8 mouse cellular contexts compared by ENCODE assay signal in genomic region chr2:32395946-32396621, GRCm38 (mm10). TPM values are rescaled to one million over a fixed set of nuclear protein-coding genes. Genes with fewer than 3 reads are reported as not detected.
A peak's percentile ranks its signal among the peaks of the same experiment; 100 is the strongest.
DNase-seq lines count a peak whose midpoint lies in the region; ATAC-seq and TF ChIP-seq lines count a peak whose summit lies in the region.

No protein-coding gene starts in this region.

- H3K4me3 ChIP-seq in bone marrow macrophage, adult 2 months (ENCODE audit: insufficient read depth, low read length) = peak overlapping the region; percentile 85
- H3K4me3 ChIP-seq in embryonic facial prominence, embryonic 15.5 days (replicated peaks) = peak overlapping the region; percentile 90
- peak overlapping the region; percentile 95 for H3K4me3 ChIP-seq in heart, embryonic 10.5 days
- peak overlapping the region; percentile 74 for H3K4me3 ChIP-seq in kidney, embryonic 14.5 days (ENCODE audit: low read length)
- peak overlapping the region; percentile 83 for H3K4me3 ChIP-seq in limb, embryonic 14.5 days (replicated peaks; ENCODE audit: low read length)
- peak overlapping the region; percentile 95 for H3K4me3 ChIP-seq in midbrain, embryonic 16.5 days (ENCODE audit: low read depth, low read length)
- H3K4me3 ChIP-seq in spleen, adult 2 months (ENCODE audit: extremely low read depth, insufficient read depth, insufficient read length) = peak overlapping the region; percentile 76

- peak; percentile 85 to 88 for DNase-seq in B cell, adult 2 months
- peak; percentile 97 for DNase-seq in heart, embryonic 10.5 days (ENCODE audit: low spot score)
- DNase-seq in limb, embryonic 14.5 days (ENCODE audit: low spot score) = peak; percentile 93
- DNase-seq in spleen, adult 2 months (ENCODE audit: low read depth in 1 of 2, low spot score in 2 of 2) = peak; percentile 84 to 85

- peak overlapping the region; percentile 65 for H3K9ac ChIP-seq in embryonic facial prominence, embryonic 15.5 days
- peak overlapping the region; percentile 69 for H3K9ac ChIP-seq in kidney, embryonic 14.5 days (ENCODE audit: low read depth, low read length)
- peak overlapping the region; percentile 76 for H3K9ac ChIP-seq in limb, embryonic 14.5 days (ENCODE audit: low read depth, low read length, severe bottlenecking)
- peak overlapping the region; percentile 94 for H3K9ac ChIP-seq in midbrain, embryonic 16.5 days (ENCODE audit: low read depth, low read length)

- no peaks in the 10 kb centered on the region for H3K9me3 ChIP-seq in embryonic facial prominence, embryonic 15.5 days (replicated peaks)
- no peaks in the 10 kb centered on the region for H3K9me3 ChIP-seq in heart, embryonic 10.5 days
- H3K9me3 ChIP-seq in kidney, embryonic 14.5 days (ENCODE audit: control insufficient read depth, low read length) = no peaks in the 10 kb centered on the region; the same call in 1 of the 2 replicates
- H3K9me3 ChIP-seq in limb, embryonic 14.5 days (ENCODE audit: control insufficient read depth, low read length) = no peaks in the 10 kb centered on the region
- no peaks in the 10 kb centered on the region for H3K9me3 ChIP-seq in midbrain, embryonic 16.5 days (replicated peaks; ENCODE audit: control insufficient read depth, low read length, poor library complexity, severe bottlenecking)

- under 1% methylated on average over 59 of the region's 59 CpGs for WGBS in embryonic facial prominence, embryonic 15.5 days
- WGBS in heart, embryonic 10.5 days = under 1% methylated on average over 59 of the region's 59 CpGs
- under 1% methylated on average over 59 of the region's 59 CpGs for WGBS in kidney, embryonic 14.5 days
- WGBS in limb, embryonic 14.5 days = under 1% methylated on average over 55 of the region's 59 CpGs
- 0% methylated on average over 57 of the region's 59 CpGs for WGBS in midbrain, embryonic 16.5 days
- under 1% methylated on average over 57 of the region's 59 CpGs for WGBS in spleen, adult 2 months

- H3K27ac ChIP-seq in bone marrow macrophage, adult 2 months (ENCODE audit: insufficient read depth, low read depth, low read length) = peak overlapping the region; percentile 89
- H3K27ac ChIP-seq in embryonic facial prominence, embryonic 15.5 days (replicated peaks) = peak overlapping the region; percentile 94
- peak overlapping the region; percentile 92 for H3K27ac ChIP-seq in heart, embryonic 10.5 days
- peak overlapping the region; percentile 93 for H3K27ac ChIP-seq in kidney, embryonic 14.5 days (ENCODE audit: low read depth, low read length)
- peak overlapping the region; percentile 91 for H3K27ac ChIP-seq in limb, embryonic 14.5 days (replicated peaks; ENCODE audit: low read depth, low read length)
- H3K27ac ChIP-seq in midbrain, embryonic 16.5 days (ENCODE audit: low read length) = peak overlapping the region; percentile 96
- peak overlapping the region; percentile 92 for H3K27ac ChIP-seq in spleen, adult 2 months (ENCODE audit: insufficient read depth, low read length)

- no peaks in the 10 kb centered on the region for H3K27me3 ChIP-seq in embryonic facial prominence, embryonic 15.5 days
- no peaks in the 10 kb centered on the region; the same call in 1 of the 2 replicates for H3K27me3 ChIP-seq in heart, embryonic 10.5 days (ENCODE audit: insufficient read depth, poor library complexity, severe bottlenecking)
- H3K27me3 ChIP-seq in kidney, embryonic 14.5 days (ENCODE audit: control insufficient read depth, insufficient read depth, low read length) = no peaks in the 10 kb centered on the region
- H3K27me3 ChIP-seq in limb, embryonic 14.5 days (ENCODE audit: control insufficient read depth, insufficient read depth, low read length) = no peaks in the 10 kb centered on the region
- H3K27me3 ChIP-seq in midbrain, embryonic 16.5 days (ENCODE audit: control insufficient read depth, insufficient read depth, low read depth, low read length) = no peaks in the 10 kb centered on the region
- no peaks in the 10 kb centered on the region for H3K27me3 ChIP-seq in spleen, adult 2 months (ENCODE audit: control insufficient read depth, insufficient read depth, low read length)

- TF ChIP-seq POLR2A in bone marrow macrophage, adult 2 months (IDR thresholded peaks at IDR 0.05; ENCODE audit: borderline replicate concordance, low read depth, low read length) = no peak
- TF ChIP-seq POLR2A in limb, embryonic 14.5 days (IDR thresholded peaks at IDR 0.05; ENCODE audit: borderline replicate concordance, extremely low read depth, insufficient read depth, insufficient read length) = no peak
- TF ChIP-seq POLR2A in spleen, adult 2 months (IDR thresholded peaks at IDR 0.05; ENCODE audit: low read depth, low read length) = no peak; the same call in 1 of the 2 replicates

- peaks cover 15% of the 10 kb centered on the region for H3K36me3 ChIP-seq in embryonic facial prominence, embryonic 15.5 days
- H3K36me3 ChIP-seq in heart, embryonic 10.5 days = peaks cover 31% of the 10 kb centered on the region
- H3K36me3 ChIP-seq in kidney, embryonic 14.5 days (ENCODE audit: control insufficient read depth, insufficient read depth, low read length) = peaks cover 6% of the 10 kb centered on the region
- H3K36me3 ChIP-seq in limb, embryonic 14.5 days (ENCODE audit: control insufficient read depth, insufficient read depth, low read length) = peaks cover 18% of the 10 kb centered on the region
- H3K36me3 ChIP-seq in midbrain, embryonic 16.5 days (ENCODE audit: control insufficient read depth, insufficient read depth, low read length) = peaks cover 2% of the 10 kb centered on the region; the same call in 1 of the 2 replicates
- peaks cover 6% of the 10 kb centered on the region; the same call in 1 of the 2 replicates for H3K36me3 ChIP-seq in spleen, adult 2 months (ENCODE audit: control insufficient read depth, insufficient read depth, low read length)

- peak; percentile 94 for ATAC-seq in embryonic facial prominence, embryonic 15.5 days (ENCODE audit: insufficient number of reproducible peaks, low FRiP score, low TSS enrichment, low read depth)
- peak; percentile 95 for ATAC-seq in kidney, embryonic 14.5 days (ENCODE audit: low FRiP score, low TSS enrichment)
- peak; percentile 92 for ATAC-seq in limb, embryonic 14.5 days (ENCODE audit: low FRiP score, low read depth)
- ATAC-seq in midbrain, embryonic 16.5 days = peak; percentile 97

- no peak for TF ChIP-seq CTCF in bone marrow macrophage, adult 2 months (IDR thresholded peaks at IDR 0.05; ENCODE audit: low read depth, low read length)
- TF ChIP-seq CTCF in spleen, adult 2 months (IDR thresholded peaks at IDR 0.05; ENCODE audit: extremely low read depth, insufficient read depth, insufficient read length, insufficient replicate concordance) = no peak

- H3K4me1 ChIP-seq in bone marrow macrophage, adult 2 months (ENCODE audit: control insufficient read depth, insufficient read depth, low read length) = peaks cover 4% of the 10 kb centered on the region; the same call in 1 of the 2 replicates
- H3K4me1 ChIP-seq in embryonic facial prominence, embryonic 15.5 days = peaks cover 17% of the 10 kb centered on the region
- H3K4me1 ChIP-seq in heart, embryonic 10.5 days = peaks cover 22% of the 10 kb centered on the region
- H3K4me1 ChIP-seq in kidney, embryonic 14.5 days (ENCODE audit: control insufficient read depth, insufficient read depth, low read length) = peaks cover 9% of the 10 kb centered on the region
- H3K4me1 ChIP-seq in limb, embryonic 14.5 days (ENCODE audit: control insufficient read depth, insufficient read depth, low read length) = peaks cover 7% of the 10 kb centered on the region
- H3K4me1 ChIP-seq in midbrain, embryonic 16.5 days (ENCODE audit: control insufficient read depth, insufficient read depth, low read length) = peaks cover 15% of the 10 kb centered on the region
- H3K4me1 ChIP-seq in spleen, adult 2 months (ENCODE audit: control insufficient read depth, insufficient read depth, insufficient read length) = peaks cover 7% of the 10 kb centered on the region; the same call in 1 of the 2 replicates

- H3K4me2 ChIP-seq in embryonic facial prominence, embryonic 15.5 days (replicated peaks) = peak overlapping the region; percentile 94
- peak overlapping the region; percentile 70 for H3K4me2 ChIP-seq in kidney, embryonic 14.5 days (replicated peaks; ENCODE audit: low read depth, low read length)
- H3K4me2 ChIP-seq in limb, embryonic 14.5 days (replicated peaks; ENCODE audit: low read depth, low read length, severe bottlenecking) = peak overlapping the region; percentile 66
- peak overlapping the region; percentile 91 for H3K4me2 ChIP-seq in midbrain, embryonic 16.5 days (ENCODE audit: low read length)

RNA-seq across cellular contexts. Expression of gene Ptges2, which starts 0.4 kb away (rescaled TPM):
- 7.4 and 7.9 TPM in 2 replicates for polyA plus RNA-seq in bone marrow macrophage, adult 2 months (2012; ENCODE audit: insufficient read depth, insufficient read length, missing spikeins)
- polyA plus RNA-seq in embryonic facial prominence, embryonic 15.5 days (2015; fragmentation: Nextera tagmentation; extraction: Ambion mirVana) = 28.3 and 29.8 TPM in 2 replicates
- 34.4 and 46.6 TPM in 2 replicates for polyA plus RNA-seq in heart, embryonic 10.5 days (2016; fragmentation: Nextera tagmentation; extraction: Ambion mirVana)
- polyA plus RNA-seq in kidney, embryonic 14.5 days (2014; fragmentation: Nextera tagmentation; extraction: Ambion mirVana) = 32.2 and 36.4 TPM in 2 replicates
- polyA plus RNA-seq in limb, embryonic 14.5 days (2012; rRNA removed) = 29.3 and 30.5 TPM in 2 replicates
- 26.5 and 30.3 TPM in 2 replicates for polyA plus RNA-seq in limb, embryonic 14.5 days (2014; fragmentation: Nextera tagmentation; extraction: Ambion mirVana)
- polyA plus RNA-seq in midbrain, embryonic 16.5 days (2015; fragmentation: Nextera tagmentation; extraction: Ambion mirVana) = 50.7 and 51.4 TPM in 2 replicates
- 10.0 and 12.2 TPM in 2 replicates for polyA plus RNA-seq in spleen, adult 2 months (2012; rRNA removed)

RNA-seq across cellular contexts. Expression of gene Lcn2, which starts 8.0 kb away (rescaled TPM):
- 2.1 and 2.4 TPM in 2 replicates for polyA plus RNA-seq in bone marrow macrophage, adult 2 months (2012; ENCODE audit: insufficient read depth, insufficient read length, missing spikeins)
- 5.6 and 6.5 TPM in 2 replicates for polyA plus RNA-seq in embryonic facial prominence, embryonic 15.5 days (2015; fragmentation: Nextera tagmentation; extraction: Ambion mirVana)
- polyA plus RNA-seq in heart, embryonic 10.5 days (2016; fragmentation: Nextera tagmentation; extraction: Ambion mirVana) = not detected in 2 replicates
- polyA plus RNA-seq in kidney, embryonic 14.5 days (2014; fragmentation: Nextera tagmentation; extraction: Ambion mirVana) = 1.6 and 1.7 TPM in 2 replicates
- 1.3 and 2.4 TPM in 2 replicates for polyA plus RNA-seq in limb, embryonic 14.5 days (2012; rRNA removed)
- polyA plus RNA-seq in limb, embryonic 14.5 days (2014; fragmentation: Nextera tagmentation; extraction: Ambion mirVana) = 0.97 and 2.8 TPM in 2 replicates
- polyA plus RNA-seq in midbrain, embryonic 16.5 days (2015; fragmentation: Nextera tagmentation; extraction: Ambion mirVana) = 0.86 and 1.2 TPM in 2 replicates
- polyA plus RNA-seq in spleen, adult 2 months (2012; rRNA removed) = 52.9 and 70.2 TPM in 2 replicates

RNA-seq across cellular contexts. Expression of gene 1110008P14Rik, which starts 14.3 kb away (rescaled TPM):
- polyA plus RNA-seq in bone marrow macrophage, adult 2 months (2012; ENCODE audit: insufficient read depth, insufficient read length, missing spikeins) = 53.8 and 63.3 TPM in 2 replicates
- 71.6 and 71.9 TPM in 2 replicates for polyA plus RNA-seq in embryonic facial prominence, embryonic 15.5 days (2015; fragmentation: Nextera tagmentation; extraction: Ambion mirVana)
- polyA plus RNA-seq in heart, embryonic 10.5 days (2016; fragmentation: Nextera tagmentation; extraction: Ambion mirVana) = 41.2 and 50.5 TPM in 2 replicates
- 50.1 and 52.0 TPM in 2 replicates for polyA plus RNA-seq in kidney, embryonic 14.5 days (2014; fragmentation: Nextera tagmentation; extraction: Ambion mirVana)
- 51.3 and 76.1 TPM in 2 replicates for polyA plus RNA-seq in limb, embryonic 14.5 days (2012; rRNA removed)
- 55.3 and 66.9 TPM in 2 replicates for polyA plus RNA-seq in limb, embryonic 14.5 days (2014; fragmentation: Nextera tagmentation; extraction: Ambion mirVana)
- 117 and 132 TPM in 2 replicates for polyA plus RNA-seq in midbrain, embryonic 16.5 days (2015; fragmentation: Nextera tagmentation; extraction: Ambion mirVana)
- 86.8 and 149 TPM in 2 replicates for polyA plus RNA-seq in spleen, adult 2 months (2012; rRNA removed)

RNA-seq across cellular contexts. Expression of gene Dnm1, which starts 42.9 kb away (rescaled TPM):
- 0.66 and 1.1 TPM in 2 replicates for polyA plus RNA-seq in bone marrow macrophage, adult 2 months (2012; ENCODE audit: insufficient read depth, insufficient read length, missing spikeins)
- polyA plus RNA-seq in embryonic facial prominence, embryonic 15.5 days (2015; fragmentation: Nextera tagmentation; extraction: Ambion mirVana) = 30.7 and 31.5 TPM in 2 replicates
- polyA plus RNA-seq in heart, embryonic 10.5 days (2016; fragmentation: Nextera tagmentation; extraction: Ambion mirVana) = 4.3 and 9.4 TPM in 2 replicates
- polyA plus RNA-seq in kidney, embryonic 14.5 days (2014; fragmentation: Nextera tagmentation; extraction: Ambion mirVana) = 8.4 and 11.5 TPM in 2 replicates
- polyA plus RNA-seq in limb, embryonic 14.5 days (2012; rRNA removed) = 318 and 459 TPM in 2 replicates
- polyA plus RNA-seq in limb, embryonic 14.5 days (2014; fragmentation: Nextera tagmentation; extraction: Ambion mirVana) = 46.0 and 60.1 TPM in 2 replicates
- 55.1 and 66.3 TPM in 2 replicates for polyA plus RNA-seq in midbrain, embryonic 16.5 days (2015; fragmentation: Nextera tagmentation; extraction: Ambion mirVana)
- 20.4 and 22.1 TPM in 2 replicates for polyA plus RNA-seq in spleen, adult 2 months (2012; rRNA removed)

RNA-seq across cellular contexts. Expression of gene Ciz1, which starts 44.0 kb away (rescaled TPM):
- 101 and 103 TPM in 2 replicates for polyA plus RNA-seq in bone marrow macrophage, adult 2 months (2012; ENCODE audit: insufficient read depth, insufficient read length, missing spikeins)
- polyA plus RNA-seq in embryonic facial prominence, embryonic 15.5 days (2015; fragmentation: Nextera tagmentation; extraction: Ambion mirVana) = 54.6 and 57.3 TPM in 2 replicates
- polyA plus RNA-seq in heart, embryonic 10.5 days (2016; fragmentation: Nextera tagmentation; extraction: Ambion mirVana) = 41.0 and 48.0 TPM in 2 replicates
- polyA plus RNA-seq in kidney, embryonic 14.5 days (2014; fragmentation: Nextera tagmentation; extraction: Ambion mirVana) = 36.2 and 50.3 TPM in 2 replicates
- polyA plus RNA-seq in limb, embryonic 14.5 days (2012; rRNA removed) = 196 and 266 TPM in 2 replicates
- 39.5 and 46.5 TPM in 2 replicates for polyA plus RNA-seq in limb, embryonic 14.5 days (2014; fragmentation: Nextera tagmentation; extraction: Ambion mirVana)
- polyA plus RNA-seq in midbrain, embryonic 16.5 days (2015; fragmentation: Nextera tagmentation; extraction: Ambion mirVana) = 56.3 and 58.7 TPM in 2 replicates
- polyA plus RNA-seq in spleen, adult 2 months (2012; rRNA removed) = 252 and 324 TPM in 2 replicates

Comparison
In these comparisons a context has a peak if more than half of its experiments do, and no peak if none do; other contexts are left out.
1. Peak in every context shown above with its lines: DNase-seq, ATAC-seq, H3K4me3 ChIP-seq and H3K27ac ChIP-seq.